Mouse (Mus musculus): Measurements from ENCODE around the gene Olfr859. TPM values are rescaled to one million over a fixed set of nuclear protein-coding genes. Genes with fewer than 3 reads are reported as not detected.
"Not testable (repeated sequence)": the region's sequence is repeated elsewhere in the genome, so short reads cannot be mapped to it uniquely, and the experiment has no call there.

Gene Olfr859
- not detected in 2 replicates for polyA plus RNA-seq (2015; fragmentation: Nextera tagmentation; extraction: Ambion mirVana)

GRCm38 (mm10) chr9:19804606-19805005 is at the start of gene Olfr859:
Gene Olfr859, plus strand, starts transcription at chr9:19804906.
- not testable (repeated sequence) for H3K9me3 ChIP-seq (ENCODE audit: control insufficient read depth, low read length); H3K4me2 ChIP-seq (replicated peaks; ENCODE audit: low read depth); H3K4me1 ChIP-seq (replicated peaks; ENCODE audit: control insufficient read depth, insufficient read depth); ATAC-seq (ENCODE audit: low FRiP score, low TSS enrichment); H3K27ac ChIP-seq (replicated peaks); DNase-seq (ENCODE audit: low spot score); H3K4me3 ChIP-seq (ENCODE audit: low read depth, low read length); H3K36me3 ChIP-seq (ENCODE audit: control insufficient read depth, insufficient read depth, low read length); H3K27me3 ChIP-seq (ENCODE audit: control insufficient read depth, insufficient read depth, low read length); H3K9ac ChIP-seq (ENCODE audit: low read length)
- 45% methylated on average over 1 of the region's 1 CpGs for WGBS

GRCm38 (mm10) chr9:19769136-19769535 is 35.6 kb upstream of the Olfr859 start:
- Histone ChIP-seq H3K9ac (ENCODE audit: low read length) (no peak overlapping the region), H3K36me3 (ENCODE audit: control insufficient read depth, insufficient read depth, low read length) (no peaks in the 10 kb centered on the region), H3K27me3 (ENCODE audit: control insufficient read depth, insufficient read depth, low read length) (no peaks in the 10 kb centered on the region), H3K4me3 (ENCODE audit: low read depth, low read length) (no peak overlapping the region), H3K4me2 (replicated peaks; ENCODE audit: low read depth) (no peak overlapping the region), H3K27ac (replicated peaks) (no peak overlapping the region), H3K4me1 (replicated peaks; ENCODE audit: control insufficient read depth, insufficient read depth) (no peaks in the 10 kb centered on the region), H3K9me3 (ENCODE audit: control insufficient read depth, low read length) (no peaks in the 10 kb centered on the region)
- 85% methylated on average over 14 of the region's 14 CpGs for WGBS
- ATAC-seq (ENCODE audit: low FRiP score, low TSS enrichment) (no peak), DNase-seq (ENCODE audit: low spot score) (no peak)
- TF ChIP-seq CTCF (IDR thresholded peaks at IDR 0.05; ENCODE audit: low read depth) (no peak), EP300 (optimal IDR thresholded peaks at IDR 0.05) (no peak)

DNA sequence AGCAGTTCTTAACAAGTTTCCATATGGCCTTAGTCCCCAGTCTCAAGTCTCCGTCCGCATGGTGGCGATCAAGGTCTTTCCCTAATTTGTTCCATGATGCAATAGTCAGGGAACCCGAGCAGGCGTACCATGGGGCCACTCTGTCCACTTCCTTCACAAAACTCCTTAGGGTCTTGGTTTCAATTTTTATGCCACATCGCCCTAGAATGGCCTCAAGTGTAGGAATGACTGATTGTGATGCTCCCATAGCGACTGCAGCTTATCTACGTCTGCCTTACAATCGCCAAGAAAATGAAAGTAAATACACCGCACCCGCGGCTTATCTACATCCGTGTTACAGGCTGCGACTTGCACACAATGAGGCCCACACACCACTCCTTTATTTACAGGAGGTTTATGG is 35.0 kb upstream of the Olfr859 start:
- Histone ChIP-seq H3K9me3 (ENCODE audit: control insufficient read depth, low read length) (no peaks in the 10 kb centered on the region), H3K27me3 (ENCODE audit: control insufficient read depth, insufficient read depth, low read length) (no peaks in the 10 kb centered on the region), H3K4me1 (replicated peaks; ENCODE audit: control insufficient read depth, insufficient read depth) (no peaks in the 10 kb centered on the region), H3K27ac (replicated peaks) (no peak overlapping the region), H3K9ac (ENCODE audit: low read length) (no peak overlapping the region), H3K4me3 (ENCODE audit: low read depth, low read length) (no peak overlapping the region), H3K36me3 (ENCODE audit: control insufficient read depth, insufficient read depth, low read length) (no peaks in the 10 kb centered on the region), H3K4me2 (replicated peaks; ENCODE audit: low read depth) (no peak overlapping the region)
- DNase-seq (ENCODE audit: low spot score), result no peak
- 82% methylated on average over 14 of the region's 14 CpGs for WGBS
- TF ChIP-seq EP300 (optimal IDR thresholded peaks at IDR 0.05) (no peak), CTCF (IDR thresholded peaks at IDR 0.05; ENCODE audit: low read depth) (no peak)
- no peak for ATAC-seq (ENCODE audit: low FRiP score, low TSS enrichment)

DNA sequence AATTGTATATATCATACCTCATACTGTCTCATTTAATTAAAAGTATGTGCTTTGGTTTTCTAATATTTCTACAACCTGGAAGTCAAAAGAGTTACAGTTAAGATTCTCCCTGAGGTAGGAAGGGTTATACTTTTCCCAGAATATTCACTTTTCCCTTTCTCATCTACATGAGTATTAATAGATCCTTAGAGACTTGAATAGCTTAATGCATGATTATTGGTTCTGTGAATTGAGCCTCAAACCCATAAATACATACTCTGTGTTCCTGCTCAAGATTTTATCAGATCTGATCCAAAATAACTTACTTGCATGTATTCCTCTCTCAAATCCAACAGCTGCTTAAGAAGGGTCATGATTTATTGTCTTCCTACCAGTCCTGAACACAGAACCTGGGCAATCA is 24.7 kb upstream of the Olfr859 start, which contains the start of gene Olfr58:
Gene Olfr58 (plus strand): TSS at position 301 of the 400 bp plus-strand sequence.
- Histone ChIP-seq H3K27me3 (ENCODE audit: control insufficient read depth, insufficient read depth, low read length) (no peaks in the 10 kb centered on the region), H3K4me2 (replicated peaks; ENCODE audit: low read depth) (no peak within 1 kb of the TSS), H3K36me3 (ENCODE audit: control insufficient read depth, insufficient read depth, low read length) (no peaks in the 10 kb centered on the region), H3K9ac (ENCODE audit: low read length) (no peak within 1 kb of the TSS), H3K9me3 (ENCODE audit: control insufficient read depth, low read length) (no peaks in the 10 kb centered on the region), H3K4me3 (ENCODE audit: low read depth, low read length) (no peak within 1 kb of the TSS), H3K4me1 (replicated peaks; ENCODE audit: control insufficient read depth, insufficient read depth) (no peaks in the 10 kb centered on the region), H3K27ac (replicated peaks) (no peak within 1 kb of the TSS)
- DNase-seq (ENCODE audit: low spot score), result no peak
- no peak for ATAC-seq (ENCODE audit: low FRiP score, low TSS enrichment)
- no peak for TF ChIP-seq CTCF (IDR thresholded peaks at IDR 0.05; ENCODE audit: low read depth)
- no peak for TF ChIP-seq EP300 (optimal IDR thresholded peaks at IDR 0.05)

DNA sequence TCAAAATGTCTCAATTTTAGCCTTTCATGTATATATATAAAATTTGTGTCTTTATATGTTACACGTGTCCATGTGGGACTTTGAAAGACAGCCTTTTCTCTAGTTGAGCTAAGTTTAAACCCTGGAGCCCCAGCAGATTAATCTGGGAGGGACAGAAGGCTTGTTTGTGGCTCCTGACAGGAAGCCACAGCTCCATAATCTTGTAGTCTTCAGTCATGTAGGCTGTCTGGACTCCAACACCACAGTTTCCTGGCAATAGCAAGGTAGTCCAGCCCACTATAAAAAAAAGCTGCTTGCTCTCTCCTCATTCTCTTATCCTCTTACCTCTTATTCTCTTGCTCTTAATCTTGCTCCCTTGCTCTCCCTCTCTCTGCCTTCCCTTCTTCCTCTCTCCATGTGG is 1.7 kb upstream of the Olfr859 start:
- DNase-seq (ENCODE audit: low spot score) (no peak), ATAC-seq (ENCODE audit: low FRiP score, low TSS enrichment) (no peak)
- Histone ChIP-seq H3K36me3 (ENCODE audit: control insufficient read depth, insufficient read depth, low read length) (no peaks in the 10 kb centered on the region), H3K4me3 (ENCODE audit: low read depth, low read length) (no peak overlapping the region), H3K4me1 (replicated peaks; ENCODE audit: control insufficient read depth, insufficient read depth) (no peaks in the 10 kb centered on the region), H3K27ac (replicated peaks) (no peak overlapping the region), H3K9me3 (ENCODE audit: control insufficient read depth, low read length) (no peaks in the 10 kb centered on the region), H3K27me3 (ENCODE audit: control insufficient read depth, insufficient read depth, low read length) (no peaks in the 10 kb centered on the region), H3K4me2 (replicated peaks; ENCODE audit: low read depth) (no peak overlapping the region), H3K9ac (ENCODE audit: low read length) (no peak overlapping the region)
- TF ChIP-seq EP300 (optimal IDR thresholded peaks at IDR 0.05) (no peak), CTCF (IDR thresholded peaks at IDR 0.05; ENCODE audit: low read depth) (no peak)
- WGBS, result 62% methylated on average over 1 of the region's 1 CpGs

DNA sequence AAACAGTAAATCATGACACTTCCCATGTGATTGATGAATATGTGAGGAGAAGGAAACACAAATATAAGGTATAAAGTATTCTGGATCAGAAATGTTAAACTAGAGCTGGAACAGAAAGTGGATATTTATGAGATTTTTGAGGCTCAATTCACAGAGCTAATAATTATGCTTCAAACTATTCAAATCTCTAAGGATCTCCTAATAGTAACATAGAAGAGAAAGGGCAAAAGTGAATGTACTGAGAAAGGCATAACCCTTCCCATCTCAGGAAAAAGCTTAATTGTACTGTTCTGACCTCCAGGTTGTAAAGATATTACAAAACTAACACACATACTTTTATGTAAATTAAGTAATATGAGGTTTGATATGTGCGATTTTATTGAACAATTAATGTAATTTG is 44.9 kb downstream of the Olfr859 start, which contains the start of gene Olfr860:
Gene Olfr860 (minus strand): TSS at position 101 of the 400 bp plus-strand sequence.
- H3K9me3 ChIP-seq (ENCODE audit: control insufficient read depth, low read length), result no peaks in the 10 kb centered on the region
- no peaks in the 10 kb centered on the region for H3K36me3 ChIP-seq (ENCODE audit: control insufficient read depth, insufficient read depth, low read length)
- no peak within 1 kb of the TSS for H3K4me3 ChIP-seq (ENCODE audit: low read depth, low read length)
- no peak within 1 kb of the TSS for H3K27ac ChIP-seq (replicated peaks)
- ATAC-seq (ENCODE audit: low FRiP score, low TSS enrichment) (no peak), DNase-seq (ENCODE audit: low spot score) (no peak)
- H3K4me1 ChIP-seq (replicated peaks; ENCODE audit: control insufficient read depth, insufficient read depth), result no peaks in the 10 kb centered on the region
- no peak within 1 kb of the TSS for H3K4me2 ChIP-seq (replicated peaks; ENCODE audit: low read depth)
- H3K9ac ChIP-seq (ENCODE audit: low read length), result no peak within 1 kb of the TSS
- no peaks in the 10 kb centered on the region for H3K27me3 ChIP-seq (ENCODE audit: control insufficient read depth, insufficient read depth, low read length)
- TF ChIP-seq CTCF (IDR thresholded peaks at IDR 0.05; ENCODE audit: low read depth) (no peak), EP300 (optimal IDR thresholded peaks at IDR 0.05) (no peak)
- 71% methylated on average over 1 of the region's 1 CpGs for WGBS

Other genes starting within 250 kb of the Olfr859 start
- gene Olfr854, start 237.5 kb upstream of the Olfr859 start, polyA plus RNA-seq (2015; fragmentation: Nextera tagmentation; extraction: Ambion mirVana), result not detected in 2 replicates
- gene Olfr855, start 222.3 kb upstream of the Olfr859 start, polyA plus RNA-seq (2015; fragmentation: Nextera tagmentation; extraction: Ambion mirVana), result not detected in 2 replicates
- 9.0 and 9.9 TPM in 2 replicates for gene Zfp317, start 182.8 kb upstream of the Olfr859 start, polyA plus RNA-seq (2015; fragmentation: Nextera tagmentation; extraction: Ambion mirVana)
- not detected in 2 replicates for gene Olfr857, start 95.5 kb upstream of the Olfr859 start, polyA plus RNA-seq (2015; fragmentation: Nextera tagmentation; extraction: Ambion mirVana)
- gene Olfr58, start 24.6 kb upstream of the Olfr859 start, polyA plus RNA-seq (2015; fragmentation: Nextera tagmentation; extraction: Ambion mirVana), result not detected in 2 replicates
- gene Olfr860, start 44.8 kb downstream of the Olfr859 start, polyA plus RNA-seq (2015; fragmentation: Nextera tagmentation; extraction: Ambion mirVana), result not detected in 2 replicates
- not detected in 2 replicates for gene Olfr862, start 83.1 kb downstream of the Olfr859 start, polyA plus RNA-seq (2015; fragmentation: Nextera tagmentation; extraction: Ambion mirVana)
- 0.31 and 0.33 TPM in 2 replicates for gene Olfr77, start 112.0 kb downstream of the Olfr859 start, polyA plus RNA-seq (2015; fragmentation: Nextera tagmentation; extraction: Ambion mirVana)
- not detected in 2 replicates for gene Olfr866, start 223.1 kb downstream of the Olfr859 start, polyA plus RNA-seq (2015; fragmentation: Nextera tagmentation; extraction: Ambion mirVana)